Mouse (Mus musculus): ENCODE results near the gene Upf1. TPM values are rescaled to one million over a fixed set of nuclear protein-coding genes. Genes with fewer than 3 reads are reported as not detected.
A peak's percentile ranks its signal among the peaks of the same experiment; 100 is the strongest.

The Upf1 gene
- polyA plus RNA-seq, 1 experiment: 50.1 TPM

DNA sequence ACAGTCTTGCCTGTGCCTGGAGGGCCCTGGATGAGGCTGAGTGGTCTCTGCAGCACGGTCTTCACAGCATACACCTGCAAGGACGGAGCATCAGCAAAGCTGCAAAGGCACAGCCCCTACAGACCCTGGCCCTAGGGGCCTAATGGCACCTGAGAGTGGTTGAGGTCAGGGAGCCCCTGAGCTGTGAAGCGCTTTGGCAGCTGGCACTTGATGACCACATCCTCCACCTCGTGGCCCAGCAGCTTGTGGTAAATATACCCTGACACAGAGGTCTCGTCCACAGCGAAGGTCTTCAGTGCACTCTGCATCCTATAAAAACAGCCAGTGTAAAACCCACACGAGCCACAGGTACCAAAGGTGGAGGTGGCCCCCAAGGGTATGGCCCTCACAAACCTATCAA, 14.1 kb downstream of the Upf1 start:
- Histone ChIP-seq H3K27me3 (ENCODE audit: control insufficient read depth, insufficient read depth, low read length, poor library complexity, severe bottlenecking) (no peaks in the 10 kb centered on the region), H3K9me3 (replicated peaks; ENCODE audit: control insufficient read depth, insufficient read depth, low read length, poor library complexity, severe bottlenecking) (no peaks in the 10 kb centered on the region), H3K27ac (ENCODE audit: insufficient read depth, low read length) (no peak overlapping the region), H3K4me1 (ENCODE audit: control insufficient read depth, insufficient read depth, low read length) (no peaks in the 10 kb centered on the region), H3K9ac (ENCODE audit: low read depth, poor library complexity, severe bottlenecking) (no peak overlapping the region), H3K36me3 (ENCODE audit: control insufficient read depth, insufficient read depth, low read length, poor library complexity, severe bottlenecking) (peaks cover 94% of the 10 kb centered on the region), H3K4me3 (ENCODE audit: low read depth, low read length) (no peak overlapping the region)
- TF ChIP-seq CTCF (IDR thresholded peaks at IDR 0.05; ENCODE audit: low read depth, low read length) (no peak), POLR2A (IDR thresholded peaks at IDR 0.05; ENCODE audit: insufficient read depth, low read length) (no peak), EP300 (IDR thresholded peaks at IDR 0.05; ENCODE audit: insufficient read depth, low read depth, low read length) (no peak)

DNA sequence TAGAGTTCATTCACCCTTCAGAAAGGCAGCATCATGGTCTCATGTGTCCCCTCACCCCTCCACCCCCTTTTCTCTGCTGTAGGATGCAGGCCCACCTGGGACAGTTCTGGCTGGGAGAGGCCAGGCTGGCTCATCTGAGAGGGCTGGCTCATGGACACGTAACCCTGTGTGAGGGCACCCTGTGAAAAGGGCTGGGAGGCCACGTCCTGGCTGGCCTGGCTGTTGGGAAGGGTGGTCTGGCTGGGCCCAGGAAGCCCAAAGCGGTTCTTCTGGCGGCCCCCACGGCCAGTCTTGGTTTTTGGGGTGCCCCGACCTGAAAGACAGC, 20.2 kb downstream of the Upf1 start:
- H3K9me3 ChIP-seq (replicated peaks; ENCODE audit: control insufficient read depth, insufficient read depth, low read length, poor library complexity, severe bottlenecking): no peaks in the 10 kb centered on the region
- peaks cover 47% of the 10 kb centered on the region for H3K36me3 ChIP-seq (ENCODE audit: control insufficient read depth, insufficient read depth, low read length, poor library complexity, severe bottlenecking)
- no peak overlapping the region for H3K4me3 ChIP-seq (ENCODE audit: low read depth, low read length)
- TF ChIP-seq POLR2A (IDR thresholded peaks at IDR 0.05; ENCODE audit: insufficient read depth, low read length) (no peak), EP300 (IDR thresholded peaks at IDR 0.05; ENCODE audit: insufficient read depth, low read depth, low read length) (no peak), CTCF (IDR thresholded peaks at IDR 0.05; ENCODE audit: low read depth, low read length) (no peak)
- H3K27me3 ChIP-seq (ENCODE audit: control insufficient read depth, insufficient read depth, low read length, poor library complexity, severe bottlenecking): no peaks in the 10 kb centered on the region
- no peak overlapping the region for H3K27ac ChIP-seq (ENCODE audit: insufficient read depth, low read length)
- peaks cover 2% of the 10 kb centered on the region for H3K4me1 ChIP-seq (ENCODE audit: control insufficient read depth, insufficient read depth, low read length)
- H3K9ac ChIP-seq (ENCODE audit: low read depth, poor library complexity, severe bottlenecking): no peak overlapping the region

- Histone ChIP-seq H3K27ac (ENCODE audit: insufficient read depth, low read length) (no peak overlapping the region), H3K4me3 (ENCODE audit: low read depth, low read length) (no peak overlapping the region), H3K9ac (ENCODE audit: low read depth, poor library complexity, severe bottlenecking) (peak overlapping the region; percentile 38), H3K9me3 (replicated peaks; ENCODE audit: control insufficient read depth, insufficient read depth, low read length, poor library complexity, severe bottlenecking) (no peaks in the 10 kb centered on the region), H3K4me1 (ENCODE audit: control insufficient read depth, insufficient read depth, low read length) (peaks cover 2% of the 10 kb centered on the region), H3K36me3 (ENCODE audit: control insufficient read depth, insufficient read depth, low read length, poor library complexity, severe bottlenecking) (peaks cover 42% of the 10 kb centered on the region), H3K27me3 (ENCODE audit: control insufficient read depth, insufficient read depth, low read length, poor library complexity, severe bottlenecking) (no peaks in the 10 kb centered on the region)
- no peak for TF ChIP-seq POLR2A (IDR thresholded peaks at IDR 0.05; ENCODE audit: insufficient read depth, low read length)
- no peak for TF ChIP-seq EP300 (IDR thresholded peaks at IDR 0.05; ENCODE audit: insufficient read depth, low read depth, low read length)
- TF ChIP-seq CTCF (IDR thresholded peaks at IDR 0.05; ENCODE audit: low read depth, low read length): peak; percentile 77
Observed at GRCm38 (mm10) chr8:70332070-70332877, 20.8 kb downstream of the Upf1 start.

DNA sequence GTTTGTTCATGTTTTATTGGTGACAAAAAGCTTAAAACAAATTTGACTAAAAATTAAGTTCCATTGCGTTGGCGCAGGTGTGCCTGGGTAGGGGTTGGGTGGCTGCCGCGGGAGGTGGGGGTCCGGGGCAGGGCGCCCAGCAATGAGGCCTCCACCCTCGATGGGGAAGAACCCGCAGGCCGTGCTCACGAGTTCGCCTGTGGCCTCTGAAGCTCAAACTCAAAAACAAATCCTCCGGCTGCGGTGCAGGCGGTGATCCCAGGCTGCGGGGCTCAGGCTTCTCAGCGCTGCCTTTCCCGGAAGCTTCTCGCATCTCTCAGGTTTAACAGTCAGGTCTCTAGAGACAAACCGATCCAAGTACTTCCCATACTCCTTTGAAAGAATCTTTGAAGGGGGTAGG, 21.6 kb downstream of the Upf1 start:
- no peaks in the 10 kb centered on the region for H3K27me3 ChIP-seq (ENCODE audit: control insufficient read depth, insufficient read depth, low read length, poor library complexity, severe bottlenecking)
- peak overlapping the region; percentile 38 for H3K9ac ChIP-seq (ENCODE audit: low read depth, poor library complexity, severe bottlenecking)
- no peaks in the 10 kb centered on the region for H3K9me3 ChIP-seq (replicated peaks; ENCODE audit: control insufficient read depth, insufficient read depth, low read length, poor library complexity, severe bottlenecking)
- H3K27ac ChIP-seq (ENCODE audit: insufficient read depth, low read length): no peak overlapping the region
- peaks cover 36% of the 10 kb centered on the region for H3K36me3 ChIP-seq (ENCODE audit: control insufficient read depth, insufficient read depth, low read length, poor library complexity, severe bottlenecking)
- peaks cover 2% of the 10 kb centered on the region for H3K4me1 ChIP-seq (ENCODE audit: control insufficient read depth, insufficient read depth, low read length)
- TF ChIP-seq CTCF (IDR thresholded peaks at IDR 0.05; ENCODE audit: low read depth, low read length) (no peak), POLR2A (IDR thresholded peaks at IDR 0.05; ENCODE audit: insufficient read depth, low read length) (no peak), EP300 (IDR thresholded peaks at IDR 0.05; ENCODE audit: insufficient read depth, low read depth, low read length) (no peak)
- peak overlapping the region; percentile 32 for H3K4me3 ChIP-seq (ENCODE audit: low read depth, low read length)

DNA sequence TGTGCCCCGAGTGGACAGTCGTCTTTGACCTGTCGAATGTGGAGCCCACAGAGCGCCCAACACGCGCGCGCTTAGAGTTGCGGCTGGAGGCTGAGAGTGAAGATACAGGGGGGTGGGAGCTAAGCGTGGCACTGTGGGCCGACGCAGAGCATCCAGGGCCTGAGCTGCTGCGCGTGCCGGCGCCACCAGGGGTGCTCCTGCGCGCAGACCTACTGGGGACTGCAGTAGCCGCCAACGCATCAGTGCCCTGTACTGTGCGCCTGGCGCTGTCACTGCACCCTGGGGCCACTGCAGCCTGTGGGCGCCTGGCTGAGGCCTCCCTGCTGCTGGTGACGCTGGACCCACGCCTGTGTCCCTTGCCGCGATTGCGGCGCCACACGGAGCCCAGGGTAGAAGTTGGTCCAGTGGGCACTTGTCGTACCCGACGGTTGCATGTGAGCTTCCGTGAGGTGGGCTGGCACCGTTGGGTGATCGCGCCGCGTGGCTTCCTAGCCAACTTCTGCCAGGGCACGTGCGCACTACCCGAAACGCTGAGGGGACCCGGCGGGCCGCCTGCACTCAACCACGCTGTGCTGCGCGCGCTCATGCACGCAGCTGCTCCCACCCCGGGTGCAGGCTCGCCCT, 22.2 kb downstream of the Upf1 start:
- H3K27me3 ChIP-seq (ENCODE audit: control insufficient read depth, insufficient read depth, low read length, poor library complexity, severe bottlenecking): no peaks in the 10 kb centered on the region
- peaks cover 29% of the 10 kb centered on the region for H3K36me3 ChIP-seq (ENCODE audit: control insufficient read depth, insufficient read depth, low read length, poor library complexity, severe bottlenecking)
- peaks cover 2% of the 10 kb centered on the region for H3K4me1 ChIP-seq (ENCODE audit: control insufficient read depth, insufficient read depth, low read length)
- peak overlapping the region; percentile 55 for H3K9ac ChIP-seq (ENCODE audit: low read depth, poor library complexity, severe bottlenecking)
- TF ChIP-seq EP300 (IDR thresholded peaks at IDR 0.05; ENCODE audit: insufficient read depth, low read depth, low read length): no peak
- peak; percentile 33 for TF ChIP-seq CTCF (IDR thresholded peaks at IDR 0.05; ENCODE audit: low read depth, low read length)
- TF ChIP-seq POLR2A (IDR thresholded peaks at IDR 0.05; ENCODE audit: insufficient read depth, low read length): no peak
- peak overlapping the region; percentile 32 for H3K4me3 ChIP-seq (ENCODE audit: low read depth, low read length)
- no peaks in the 10 kb centered on the region for H3K9me3 ChIP-seq (replicated peaks; ENCODE audit: control insufficient read depth, insufficient read depth, low read length, poor library complexity, severe bottlenecking)
- no peak overlapping the region for H3K27ac ChIP-seq (ENCODE audit: insufficient read depth, low read length)

Data from ES-Bruce4 (cell line).